Mouse (Mus musculus) liver, postnatal 0 days (tissue): ENCODE measurements around the gene Col6a4. TPM values are rescaled to one million over a fixed set of nuclear protein-coding genes. Genes with fewer than 3 reads are reported as not detected.

ENCODE experiments used
- ATAC-seq: fragments of 200-750 bp; cut with Nextera tagmentation; 2 replicates; pipeline ENCODE4 v1.8.0; 2017; ENCODE audit warnings: mild to moderate bottlenecking, moderate library complexity
- DNase-seq: peaks from one replicate; pipeline ENCODE4 v3.0.0-alpha.2; 2016
- H3K27ac ChIP-seq: fragments of 300-500 bp; sonication (generic); 2 replicates; pipeline ENCODE4 v1.5.1; 2014; ENCODE audit warnings: antibody characterized with exemption, moderate library complexity, mild to moderate bottlenecking, low read depth
- H3K27me3 ChIP-seq: fragments of 300-500 bp; sonication (generic); 2 replicates; pipeline ENCODE4 v1.6.1; 2014; ENCODE audit warnings: low read length, control low read depth, mixed read lengths; ENCODE audit not compliant: insufficient read depth
- H3K36me3 ChIP-seq: fragments of 300-500 bp; sonication (generic); replicated peaks from 2 replicates; pipeline ENCODE4 v1.6.1; 2014; ENCODE audit warnings: mild to moderate bottlenecking, control low read depth, low read length, moderate library complexity, mixed read lengths; ENCODE audit not compliant: insufficient read depth
- H3K4me1 ChIP-seq: fragments of 300-500 bp; sonication (generic); 2 replicates; pipeline ENCODE4 v1.6.1; 2014; ENCODE audit warnings: antibody characterized with exemption, mild to moderate bottlenecking, control low read depth; ENCODE audit not compliant: insufficient read depth
- H3K4me2 ChIP-seq: fragments of 300-500 bp; sonication (generic); 2 replicates; pipeline ENCODE4 v1.6.1; 2014; ENCODE audit warnings: low read depth, mild to moderate bottlenecking, low read length, moderate library complexity, mixed read lengths
- H3K4me3 ChIP-seq: fragments of 300-500 bp; sonication (generic); 2 replicates; pipeline ENCODE4 v1.5.1; 2014; ENCODE audit warnings: low read depth, low read length
- H3K9ac ChIP-seq: fragments of 300-500 bp; sonication (generic); replicated peaks from 2 replicates; pipeline ENCODE4 v1.6.1; 2014; ENCODE audit warnings: mild to moderate bottlenecking, moderate library complexity
- H3K9me3 ChIP-seq: fragments of 300-500 bp; sonication (generic); 2 replicates; pipeline ENCODE4 v1.6.1; 2016; ENCODE audit warnings: mild to moderate bottlenecking, control low read depth, low read length, mixed read lengths
- CTCF ChIP-seq: sonication (generic); IDR thresholded peaks from 2 replicates; pipeline ENCODE4 v1.5.1; 2016; ENCODE audit warnings: antibody characterized with exemption, low read depth
- EP300 ChIP-seq: IDR thresholded peaks from 2 replicates; pipeline ENCODE4 v1.6.1; 2016; ENCODE audit warnings: antibody characterized with exemption, low read depth, mild to moderate bottlenecking
- WGBS: fragments of 180-500 bp; shearing (Covaris S2); extraction: QIAGEN DNeasy Blood & Tissue Kit; methylation state at CpG from one replicate; pipeline ENCODE4 v1.1.7; 2014; ENCODE audit not compliant: insufficient replicate concordance; 5-methylcytosine and 5-hydroxymethylcytosine counted together
- polyA plus RNA-seq: library from polyadenylated mRNA; unstranded; fragments of >200 nt; fragmentation: Nextera tagmentation; extraction: Ambion mirVana; gene quantifications from 2 replicates; pipeline ENCODE4 v1.2.1, GENCODE M21; 2015

The Col6a4 gene
- polyA plus RNA-seq, 1 experiment from 2014 or later: not detected

GRCm38 (mm10) chr9:106129072-106129471, 32.5 kb upstream of the Col6a4 start:
- H3K27ac ChIP-seq: no peak overlapping the region
- no peak overlapping the region for H3K4me2 ChIP-seq
- no peak overlapping the region for H3K9ac ChIP-seq
- ATAC-seq (no peak), DNase-seq (no peak)
- no peak overlapping the region for H3K4me3 ChIP-seq
- H3K9me3 ChIP-seq: no peaks in the 10 kb centered on the region
- TF ChIP-seq EP300: no peak
- no peak for TF ChIP-seq CTCF
- WGBS: 54% methylated on average over 2 of the region's 2 CpGs
- H3K4me1 ChIP-seq: no peaks in the 10 kb centered on the region
- H3K36me3 ChIP-seq: no peaks in the 10 kb centered on the region
- H3K27me3 ChIP-seq: no peaks in the 10 kb centered on the region

- no peaks in the 10 kb centered on the region for H3K4me1 ChIP-seq
- no peak overlapping the region for H3K4me2 ChIP-seq
- no peak overlapping the region for H3K27ac ChIP-seq
- H3K9ac ChIP-seq: no peak overlapping the region
- no peak for DNase-seq
- no peaks in the 10 kb centered on the region for H3K27me3 ChIP-seq
- no peak overlapping the region for H3K4me3 ChIP-seq
- WGBS: 38% methylated on average over 2 of the region's 2 CpGs
- H3K9me3 ChIP-seq: no peaks in the 10 kb centered on the region
- H3K36me3 ChIP-seq: no peaks in the 10 kb centered on the region
- no peak for TF ChIP-seq CTCF
- TF ChIP-seq EP300: no peak
- ATAC-seq: no peak
Observed at GRCm38 (mm10) chr9:106126786-106127251, 30.2 kb upstream of the Col6a4 start.

- WGBS: 46% methylated on average over 4 of the region's 4 CpGs
Observed at GRCm38 (mm10) chr9:106123599-106123998, 27.0 kb upstream of the Col6a4 start.

GRCm38 (mm10) chr9:106119075-106119474, 22.5 kb upstream of the Col6a4 start:
- no peaks in the 10 kb centered on the region for H3K9me3 ChIP-seq
- H3K36me3 ChIP-seq: no peaks in the 10 kb centered on the region
- H3K4me2 ChIP-seq: no peak overlapping the region
- no peak for DNase-seq
- ATAC-seq: no peak
- TF ChIP-seq EP300 (no peak), CTCF (no peak)
- H3K27me3 ChIP-seq: no peaks in the 10 kb centered on the region
- no peak overlapping the region for H3K27ac ChIP-seq
- no peak overlapping the region for H3K4me3 ChIP-seq
- 75% methylated on average over 9 of the region's 9 CpGs for WGBS
- no peak overlapping the region for H3K9ac ChIP-seq
- H3K4me1 ChIP-seq: no peaks in the 10 kb centered on the region

More at GRCm38 (mm10) chr9:106123599-106123998, 27.0 kb upstream of the Col6a4 start:
- DNase-seq (no peak), ATAC-seq (no peak)
- TF ChIP-seq CTCF (peak; percentile 70), EP300 (no peak)
- Histone ChIP-seq H3K36me3 (no peaks in the 10 kb centered on the region), H3K4me1 (no peaks in the 10 kb centered on the region), H3K4me2 (no peak overlapping the region), H3K27me3 (no peaks in the 10 kb centered on the region), H3K27ac (no peak overlapping the region), H3K9me3 (no peaks in the 10 kb centered on the region), H3K9ac (no peak overlapping the region), H3K4me3 (no peak overlapping the region)

- Histone ChIP-seq H3K4me1 (no peaks in the 10 kb centered on the region), H3K4me3 (no peak overlapping the region), H3K27me3 (no peaks in the 10 kb centered on the region), H3K9me3 (peaks cover 6% of the 10 kb centered on the region; the same call in 1 of the 2 replicates), H3K27ac (no peak overlapping the region), H3K4me2 (no peak overlapping the region), H3K36me3 (no peaks in the 10 kb centered on the region), H3K9ac (no peak overlapping the region)
- TF ChIP-seq EP300 (no peak), CTCF (no peak)
- ATAC-seq (no peak), DNase-seq (no peak)
- 40% methylated on average over 13 of the region's 13 CpGs for WGBS
Observed at GRCm38 (mm10) chr9:106115801-106116424, 19.3 kb upstream of the Col6a4 start.

- WGBS: 31% methylated on average over 10 of the region's 10 CpGs
- H3K27ac ChIP-seq: no peak overlapping the region
- H3K4me2 ChIP-seq: no peak overlapping the region
- no peaks in the 10 kb centered on the region for H3K36me3 ChIP-seq
- no peak for TF ChIP-seq EP300
- TF ChIP-seq CTCF: peak; percentile 82
- H3K4me3 ChIP-seq: no peak overlapping the region
- DNase-seq (peak; percentile 73), ATAC-seq (peak; percentile 53)
- no peaks in the 10 kb centered on the region for H3K4me1 ChIP-seq
- H3K9ac ChIP-seq: no peak overlapping the region
- no peaks in the 10 kb centered on the region for H3K27me3 ChIP-seq
- peaks cover 8% of the 10 kb centered on the region; the same call in 1 of the 2 replicates for H3K9me3 ChIP-seq
Observed at GRCm38 (mm10) chr9:106112770-106113423, 16.3 kb upstream of the Col6a4 start.
